Mouse (Mus musculus) testis, postnatal 14 days (tissue): ENCODE data around the gene Mylk.
A peak's percentile ranks its signal among the peaks of the same experiment; 100 is the strongest.
"Not testable (repeated sequence)": the region's sequence is repeated elsewhere in the genome, so short reads cannot be mapped to it uniquely, and the experiment has no call there.

Experiments
- DNase-seq: peaks from one replicate; pipeline ENCODE4 v3.0.0; 2021; ENCODE audit warnings: low spot score

Gene Mylk

GRCm38 (mm10) chr16:34770127-34770526 lies 25.1 kb downstream of the Mylk start:
- DNase-seq: no peak

GRCm38 (mm10) chr16:34772445-34773032 lies 27.5 kb downstream of the Mylk start:
- DNase-seq: no peak

GRCm38 (mm10) chr16:34782442-34782841 lies 37.4 kb downstream of the Mylk start:
- no peak for DNase-seq

GRCm38 (mm10) chr16:34783536-34783935 lies 38.5 kb downstream of the Mylk start:
- no peak for DNase-seq

- DNase-seq: no peak
Measured at GRCm38 (mm10) chr16:34784675-34785074, 39.7 kb downstream of the Mylk start.

- DNase-seq: no peak
Measured at GRCm38 (mm10) chr16:34792555-34792954, 47.5 kb downstream of the Mylk start.

GRCm38 (mm10) chr16:34793000-34793399 lies 48.0 kb downstream of the Mylk start:
- DNase-seq: no peak

- no peak for DNase-seq
Measured at GRCm38 (mm10) chr16:34801222-34801621, 56.2 kb downstream of the Mylk start.

- DNase-seq: no peak
Measured at GRCm38 (mm10) chr16:34804286-34805010, 59.4 kb downstream of the Mylk start.

GRCm38 (mm10) chr16:34806883-34807767 lies 62.1 kb downstream of the Mylk start:
- peak; percentile 8 for DNase-seq

- DNase-seq: no peak
Measured at GRCm38 (mm10) chr16:34807768-34808275, 62.8 kb downstream of the Mylk start.

- no peak for DNase-seq
Measured at GRCm38 (mm10) chr16:34812165-34812564, 67.2 kb downstream of the Mylk start.

GRCm38 (mm10) chr16:34813161-34813560 lies 68.2 kb downstream of the Mylk start:
- not testable (repeated sequence) for DNase-seq

- DNase-seq: no peak
Measured at GRCm38 (mm10) chr16:34813570-34813969, 68.6 kb downstream of the Mylk start.

GRCm38 (mm10) chr16:34814612-34815011 lies 69.6 kb downstream of the Mylk start:
- no peak for DNase-seq

- no peak for DNase-seq
Measured at GRCm38 (mm10) chr16:34816548-34816947, 71.5 kb downstream of the Mylk start.

GRCm38 (mm10) chr16:34825111-34825744 lies 80.2 kb downstream of the Mylk start:
- DNase-seq: no peak

GRCm38 (mm10) chr16:34834477-34834876 lies 89.5 kb downstream of the Mylk start:
- no peak for DNase-seq

- no peak for DNase-seq
Measured at GRCm38 (mm10) chr16:34839004-34839703, 94.1 kb downstream of the Mylk start.

- DNase-seq: no peak
Measured at GRCm38 (mm10) chr16:34839704-34840331, 94.8 kb downstream of the Mylk start.

GRCm38 (mm10) chr16:34844783-34845182 lies 99.8 kb downstream of the Mylk start:
- DNase-seq: no peak
